Mouse (Mus musculus) liver, postnatal 0 days (tissue): ENCODE results near the gene Rps6ka1. TPM values are rescaled to one million over a fixed set of nuclear protein-coding genes. Genes with fewer than 3 reads are reported as not detected.

Experiments
- ATAC-seq: fragments of 200-750 bp; cut with Nextera tagmentation; 2 replicates; pipeline ENCODE4 v1.8.0; 2017; ENCODE audit warnings: mild to moderate bottlenecking, moderate library complexity
- DNase-seq: peaks from one replicate; pipeline ENCODE4 v3.0.0-alpha.2; 2016
- H3K27ac ChIP-seq: fragments of 300-500 bp; sonication (generic); 2 replicates; pipeline ENCODE4 v1.5.1; 2014; ENCODE audit warnings: antibody characterized with exemption, moderate library complexity, mild to moderate bottlenecking, low read depth
- H3K27me3 ChIP-seq: fragments of 300-500 bp; sonication (generic); 2 replicates; pipeline ENCODE4 v1.6.1; 2014; ENCODE audit warnings: low read length, control low read depth, mixed read lengths; ENCODE audit not compliant: insufficient read depth
- H3K36me3 ChIP-seq: fragments of 300-500 bp; sonication (generic); replicated peaks from 2 replicates; pipeline ENCODE4 v1.6.1; 2014; ENCODE audit warnings: mild to moderate bottlenecking, control low read depth, low read length, moderate library complexity, mixed read lengths; ENCODE audit not compliant: insufficient read depth
- H3K4me1 ChIP-seq: fragments of 300-500 bp; sonication (generic); 2 replicates; pipeline ENCODE4 v1.6.1; 2014; ENCODE audit warnings: antibody characterized with exemption, mild to moderate bottlenecking, control low read depth; ENCODE audit not compliant: insufficient read depth
- H3K4me2 ChIP-seq: fragments of 300-500 bp; sonication (generic); 2 replicates; pipeline ENCODE4 v1.6.1; 2014; ENCODE audit warnings: low read depth, mild to moderate bottlenecking, low read length, moderate library complexity, mixed read lengths
- H3K4me3 ChIP-seq: fragments of 300-500 bp; sonication (generic); 2 replicates; pipeline ENCODE4 v1.5.1; 2014; ENCODE audit warnings: low read depth, low read length
- H3K9ac ChIP-seq: fragments of 300-500 bp; sonication (generic); replicated peaks from 2 replicates; pipeline ENCODE4 v1.6.1; 2014; ENCODE audit warnings: mild to moderate bottlenecking, moderate library complexity
- H3K9me3 ChIP-seq: fragments of 300-500 bp; sonication (generic); 2 replicates; pipeline ENCODE4 v1.6.1; 2016; ENCODE audit warnings: mild to moderate bottlenecking, control low read depth, low read length, mixed read lengths
- CTCF ChIP-seq: sonication (generic); IDR thresholded peaks from 2 replicates; pipeline ENCODE4 v1.5.1; 2016; ENCODE audit warnings: antibody characterized with exemption, low read depth
- EP300 ChIP-seq: IDR thresholded peaks from 2 replicates; pipeline ENCODE4 v1.6.1; 2016; ENCODE audit warnings: antibody characterized with exemption, low read depth, mild to moderate bottlenecking
- WGBS: fragments of 180-500 bp; shearing (Covaris S2); extraction: QIAGEN DNeasy Blood & Tissue Kit; methylation state at CpG from one replicate; pipeline ENCODE4 v1.1.7; 2014; ENCODE audit not compliant: insufficient replicate concordance; 5-methylcytosine and 5-hydroxymethylcytosine counted together
- polyA plus RNA-seq: library from polyadenylated mRNA; unstranded; fragments of >200 nt; fragmentation: Nextera tagmentation; extraction: Ambion mirVana; gene quantifications from 2 replicates; pipeline ENCODE4 v1.2.1, GENCODE M21; 2015

Rps6ka1 gene
- polyA plus RNA-seq, 1 experiment from 2014 or later: 36.9 TPM

DNA sequence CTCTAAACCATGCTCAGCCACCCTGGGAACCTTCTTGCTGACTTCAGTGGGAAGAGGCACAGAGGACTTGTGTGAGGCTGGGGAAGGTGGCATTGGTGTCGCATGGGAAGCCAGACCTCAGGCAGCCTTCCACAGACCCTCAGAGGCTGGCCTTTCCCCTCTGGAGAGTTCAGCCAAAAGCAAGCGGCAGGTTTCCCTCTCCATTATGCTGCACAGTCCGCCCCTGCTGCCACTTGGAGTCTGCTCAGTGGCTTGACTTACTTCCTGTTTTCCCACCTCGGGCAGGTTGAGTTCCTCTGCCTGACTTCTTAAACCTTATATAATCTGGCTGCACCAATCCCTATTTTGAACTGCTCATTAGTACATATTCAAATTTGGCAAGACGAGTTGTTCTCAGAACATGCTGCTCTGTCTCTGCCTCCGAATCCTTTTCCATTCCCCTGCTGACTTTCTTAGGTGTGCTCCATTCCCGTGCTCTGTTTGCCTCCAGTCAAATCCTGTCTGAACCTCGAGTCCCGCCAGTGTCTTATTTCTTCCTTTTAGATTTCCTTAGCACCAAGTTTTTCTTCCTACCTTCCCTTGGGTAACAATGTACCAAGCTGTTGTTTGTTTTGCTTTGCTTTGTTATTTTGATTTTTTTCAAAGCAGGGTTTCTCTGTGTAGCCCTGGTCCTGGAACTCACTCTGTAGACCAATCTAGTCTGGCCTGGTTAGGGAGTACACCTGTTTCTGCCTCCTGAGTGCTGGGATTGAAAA is 66.6 kb downstream of the Rps6ka1 start:
- H3K4me3 ChIP-seq: no peak overlapping the region
- DNase-seq (peak; percentile 22), ATAC-seq (no peak)
- H3K4me1 ChIP-seq: peaks cover 11% of the 10 kb centered on the region
- no peak overlapping the region for H3K27ac ChIP-seq
- WGBS: 34% methylated on average over 9 of the region's 9 CpGs
- no peak overlapping the region for H3K9ac ChIP-seq
- H3K9me3 ChIP-seq: no peaks in the 10 kb centered on the region
- TF ChIP-seq EP300: no peak
- no peak for TF ChIP-seq CTCF
- H3K27me3 ChIP-seq: no peaks in the 10 kb centered on the region
- H3K4me2 ChIP-seq: peak overlapping the region; percentile 50
- H3K36me3 ChIP-seq: no peaks in the 10 kb centered on the region

- no peak for TF ChIP-seq CTCF
- TF ChIP-seq EP300: no peak
- H3K9me3 ChIP-seq: no peaks in the 10 kb centered on the region
- no peak overlapping the region for H3K27ac ChIP-seq
- H3K4me2 ChIP-seq: no peak overlapping the region
- H3K4me1 ChIP-seq: peaks cover 19% of the 10 kb centered on the region
- DNase-seq (no peak), ATAC-seq (no peak)
- H3K36me3 ChIP-seq: no peaks in the 10 kb centered on the region
- H3K9ac ChIP-seq: no peak overlapping the region
- no peaks in the 10 kb centered on the region for H3K27me3 ChIP-seq
- H3K4me3 ChIP-seq: no peak overlapping the region
- 41% methylated on average over 4 of the region's 4 CpGs for WGBS
Observed at GRCm38 (mm10) chr4:133820166-133820565, 67.4 kb downstream of the Rps6ka1 start.

GRCm38 (mm10) chr4:133817356-133817755 is 70.2 kb downstream of the Rps6ka1 start:
- Histone ChIP-seq H3K36me3 (no peaks in the 10 kb centered on the region), H3K4me1 (peaks cover 27% of the 10 kb centered on the region), H3K9ac (no peak overlapping the region), H3K4me2 (no peak overlapping the region), H3K9me3 (no peaks in the 10 kb centered on the region), H3K4me3 (no peak overlapping the region), H3K27me3 (no peaks in the 10 kb centered on the region), H3K27ac (no peak overlapping the region)
- no peak for DNase-seq
- TF ChIP-seq CTCF (peak; percentile 35), EP300 (no peak)
- WGBS: 87% methylated on average over 5 of the region's 5 CpGs
- no peak for ATAC-seq

GRCm38 (mm10) chr4:133816504-133816875 is 71.1 kb downstream of the Rps6ka1 start:
- DNase-seq: no peak

GRCm38 (mm10) chr4:133815635-133816503 is 71.7 kb downstream of the Rps6ka1 start:
- ATAC-seq: no peak
- no peaks in the 10 kb centered on the region for H3K36me3 ChIP-seq
- H3K9ac ChIP-seq: peak overlapping the region; percentile 94
- H3K4me3 ChIP-seq: peak overlapping the region; percentile 83; the same call in 1 of the 2 replicates
- no peaks in the 10 kb centered on the region for H3K27me3 ChIP-seq
- DNase-seq: no peak
- peak overlapping the region; percentile 92 for H3K4me2 ChIP-seq
- 24% methylated on average over 16 of the region's 16 CpGs for WGBS
- H3K4me1 ChIP-seq: peaks cover 27% of the 10 kb centered on the region
- H3K27ac ChIP-seq: peak overlapping the region; percentile 100
- no peaks in the 10 kb centered on the region for H3K9me3 ChIP-seq
- no peak for TF ChIP-seq EP300
- TF ChIP-seq CTCF: no peak

More at GRCm38 (mm10) chr4:133816504-133816875, 71.1 kb downstream of the Rps6ka1 start:
- no peak for TF ChIP-seq EP300
- no peak for TF ChIP-seq CTCF
- Histone ChIP-seq H3K9me3 (no peaks in the 10 kb centered on the region), H3K36me3 (no peaks in the 10 kb centered on the region), H3K27me3 (no peaks in the 10 kb centered on the region), H3K27ac (peak overlapping the region; percentile 100), H3K9ac (no peak overlapping the region; the same call in 1 of the 2 replicates), H3K4me2 (peak overlapping the region; percentile 92), H3K4me1 (peaks cover 27% of the 10 kb centered on the region), H3K4me3 (no peak overlapping the region)
- no peak for ATAC-seq
- WGBS: 31% methylated on average over 7 of the region's 7 CpGs
